Mouse (Mus musculus) brain, embryonic 14.5 days (tissue): ENCODE data around the gene Bcas3.

Experiments used
- CTCF ChIP-seq: fragments of 200-500 bp; IDR thresholded peaks from 2 replicates; pipeline ENCODE4 v1.5.1; 2012; ENCODE audit warnings: inconsistent platforms, mild to moderate bottlenecking, moderate library complexity, borderline replicate concordance; ENCODE audit not compliant: insufficient read depth, insufficient read length; ENCODE audit errors: extremely low read depth
- POLR2A ChIP-seq: fragments of 200-500 bp; IDR thresholded peaks from 2 replicates; pipeline ENCODE4 v1.6.1; 2012; ENCODE audit warnings: mild to moderate bottlenecking, inconsistent platforms, borderline replicate concordance; ENCODE audit not compliant: poor library complexity, insufficient read depth, insufficient read length, severe bottlenecking; ENCODE audit errors: extremely low read depth

DNA sequence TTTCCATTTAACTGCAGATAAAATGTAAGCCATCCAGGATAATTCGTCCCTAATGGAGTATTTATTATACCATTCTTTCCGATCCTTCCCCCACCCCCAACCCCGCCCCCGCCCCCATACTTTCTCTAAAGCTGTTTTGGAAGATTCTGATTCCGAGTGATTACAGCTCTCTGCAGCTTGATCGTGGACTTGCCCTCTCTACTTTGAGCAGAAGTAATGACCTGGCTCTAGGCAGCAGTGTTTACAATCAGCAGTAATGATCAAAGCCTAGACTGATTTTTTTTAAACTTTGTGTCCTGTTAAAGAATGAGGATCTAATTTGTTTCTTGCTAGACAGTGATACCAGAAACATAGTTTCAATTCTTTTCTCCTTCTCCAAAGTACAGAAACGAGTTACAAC is 314.2 kb downstream of the Bcas3 start:
- no peak for TF ChIP-seq CTCF
- TF ChIP-seq POLR2A: no peak
